Mouse (Mus musculus) heart, adult 2 months (tissue): ENCODE results near the gene Gm10718. TPM values are rescaled to one million over a fixed set of nuclear protein-coding genes. Genes with fewer than 3 reads are reported as not detected.
"Not testable (repeated sequence)": the region's sequence is repeated elsewhere in the genome, so short reads cannot be mapped to it uniquely, and the experiment has no call there.

ENCODE experiments used
- DNase-seq, 2 experiments: peaks; one replicate each; pipeline ENCODE4 v3.0.0; 2021
- H3K27ac ChIP-seq: fragments of 200-600 bp; 2 replicates; pipeline ENCODE4 v1.8.1; 2022
- H3K27me3 ChIP-seq: fragments of 200-500 bp; 2 replicates; pipeline ENCODE4 v1.6.1; 2012; ENCODE audit warnings: mild to moderate bottlenecking, low read length, inconsistent platforms, mixed read lengths; ENCODE audit not compliant: control insufficient read depth, insufficient read depth
- H3K36me3 ChIP-seq: fragments of 200-500 bp; 2 replicates; pipeline ENCODE4 v1.6.1; 2012; ENCODE audit warnings: low read length, inconsistent platforms; ENCODE audit not compliant: control insufficient read depth, insufficient read depth
- H3K4me1 ChIP-seq: fragments of 200-500 bp; 2 replicates; pipeline ENCODE4 v1.6.1; 2011; ENCODE audit warnings: low read length; ENCODE audit not compliant: control insufficient read depth, insufficient read depth
- H3K4me3 ChIP-seq: fragments of 200-600 bp; 2 replicates; pipeline ENCODE4 v1.8.1; 2022
- H3K79me2 ChIP-seq: fragments of 200-500 bp; replicated peaks from 2 replicates; pipeline ENCODE4 v1.6.1; 2012; ENCODE audit warnings: mild to moderate bottlenecking, inconsistent platforms, low read length, moderate library complexity, mixed read lengths; ENCODE audit not compliant: control insufficient read depth, insufficient read depth
- H3K9ac ChIP-seq: fragments of 200-500 bp; 2 replicates; pipeline ENCODE4 v1.6.1; 2012; ENCODE audit warnings: low read depth, mild to moderate bottlenecking, control low read depth, inconsistent platforms, low read length, mixed read lengths
- WGBS: fragments of 180-500 bp; shearing (Covaris S2); methylation state at CpG from one replicate; pipeline ENCODE4 v1.1.7; 2018; 5-methylcytosine and 5-hydroxymethylcytosine counted together
- intact Hi-C: fragments of 180-260 bp; cut with DNase I; formaldehyde crosslinking; loops from one replicate; pipeline ENCODE4 v1.15.1; 2025
- long read RNA-seq: library from polyadenylated mRNA; stranded (forward); transcript quantifications from one replicate; pipeline ENCODE4 v2.0.0, GENCODE M21; 2021
- polyA plus RNA-seq: library from polyadenylated mRNA; depleted of rRNA; stranded (reverse); fragments of >200 nt; gene quantifications from 2 replicates; pipeline ENCODE4 v1.2.3, GENCODE M21; 2012; rRNA removed
- total RNA-seq, 2 experiments: library from RNA; stranded (reverse); gene quantifications; 2 replicates each; pipeline ENCODE4 v1.2.3; 2021

The Gm10718 gene
- under 1 TPM; 0.60 to 0.75 TPM for total RNA-seq
- not detected in 2 replicates for polyA plus RNA-seq
- long read RNA-seq: 0 reads

- H3K36me3 ChIP-seq, H3K27me3 ChIP-seq, H3K4me3 ChIP-seq, H3K4me1 ChIP-seq, H3K79me2 ChIP-seq, DNase-seq, H3K27ac ChIP-seq, intact Hi-C loops, H3K9ac ChIP-seq: not testable (repeated sequence)
- WGBS: 74% methylated on average over 12 of the region's 13 CpGs
These were observed at the start of gene Gm10718 for GRCm38 (mm10) chr9:3023312-3023984. Gene Gm10718, plus strand, starts transcription at chr9:3023547.

DNA sequence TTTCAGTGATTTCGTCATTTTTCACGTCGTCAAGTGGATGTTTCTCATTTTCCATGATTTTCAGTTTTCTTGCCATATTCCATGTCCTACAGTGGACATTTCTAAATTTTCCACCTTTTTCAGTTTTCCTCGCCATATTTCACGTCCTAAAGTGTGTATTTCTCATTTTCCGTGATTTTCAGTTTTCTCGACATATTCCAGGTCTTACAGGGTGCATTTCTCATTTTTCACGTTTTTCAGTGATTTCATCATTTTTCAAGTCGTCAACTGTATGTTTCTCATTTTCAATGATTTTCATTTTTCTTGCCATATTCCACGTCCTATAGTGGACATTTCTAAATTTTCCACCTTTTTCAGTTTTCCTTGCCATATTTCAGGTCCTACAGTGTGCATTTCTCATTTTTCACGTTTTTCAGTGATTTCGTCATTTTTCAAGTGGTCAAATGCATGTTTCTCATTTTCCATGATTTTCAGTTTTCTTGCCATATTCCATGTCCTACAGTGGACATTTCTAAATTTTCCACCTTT lies 22.8 kb upstream of the Gm10718 start, which contains the start of gene Gm10722:
Gm10722 (plus strand) TSS at position 478 of the 528 bp plus-strand sequence.
- 72% methylated on average over 12 of the region's 12 CpGs for WGBS
- H3K27me3 ChIP-seq, H3K4me1 ChIP-seq, H3K36me3 ChIP-seq, H3K4me3 ChIP-seq, H3K9ac ChIP-seq, H3K79me2 ChIP-seq, intact Hi-C loops, H3K27ac ChIP-seq: not testable (repeated sequence)
- DNase-seq: peak in 1 of 2 experiments; percentile 10

GRCm38 (mm10) chr9:3001006-3001405 lies 22.3 kb upstream of the Gm10718 start:
- H3K27ac ChIP-seq, H3K4me1 ChIP-seq, H3K4me3 ChIP-seq, H3K79me2 ChIP-seq, H3K27me3 ChIP-seq, H3K9ac ChIP-seq, intact Hi-C loops, H3K36me3 ChIP-seq: not testable (repeated sequence)
- peak in 1 of 2 experiments; percentile 2 for DNase-seq
- 67% methylated on average over 8 of the region's 8 CpGs for whole genome bisulfite sequencing

GRCm38 (mm10) chr9:3001948-3002659 lies 21.2 kb upstream of the Gm10718 start:
- H3K36me3 ChIP-seq, H3K79me2 ChIP-seq, H3K4me1 ChIP-seq, H3K4me3 ChIP-seq, H3K27ac ChIP-seq, H3K27me3 ChIP-seq, intact Hi-C loops, H3K9ac ChIP-seq: not testable (repeated sequence)
- 67% methylated on average over 9 of the region's 11 CpGs for WGBS
- DNase-seq: peak; percentile 60 to 86

GRCm38 (mm10) chr9:3002794-3003396 lies 20.5 kb upstream of the Gm10718 start, which contains the start of gene Gm11168:
Gene Gm11168, plus strand, starts transcription at chr9:3003346.
- intact Hi-C loops, H3K4me1 ChIP-seq, DNase-seq, H3K9ac ChIP-seq, H3K4me3 ChIP-seq, H3K36me3 ChIP-seq, H3K79me2 ChIP-seq, H3K27me3 ChIP-seq, H3K27ac ChIP-seq: not testable (repeated sequence)
- WGBS: 75% methylated on average over 6 of the region's 14 CpGs

- H3K4me1 ChIP-seq, intact Hi-C loops, H3K9ac ChIP-seq, H3K27ac ChIP-seq, H3K27me3 ChIP-seq, H3K79me2 ChIP-seq, H3K4me3 ChIP-seq, DNase-seq, H3K36me3 ChIP-seq: not testable (repeated sequence)
- 73% methylated on average over 1 of the region's 5 CpGs for WGBS
These were observed 17.2 kb upstream of the Gm10718 start for GRCm38 (mm10) chr9:3006179-3006578.

- H3K36me3 ChIP-seq, H3K4me3 ChIP-seq, H3K79me2 ChIP-seq, intact Hi-C loops, H3K9ac ChIP-seq, H3K4me1 ChIP-seq, H3K27me3 ChIP-seq, H3K27ac ChIP-seq: not testable (repeated sequence)
- DNase-seq: peak; percentile 47 to 78
- WGBS: 73% methylated on average over 8 of the region's 8 CpGs
These were observed 16.7 kb upstream of the Gm10718 start for GRCm38 (mm10) chr9:3006636-3007035.

GRCm38 (mm10) chr9:3007272-3007671 lies 16.1 kb upstream of the Gm10718 start:
- H3K27ac ChIP-seq, H3K27me3 ChIP-seq, intact Hi-C loops, H3K36me3 ChIP-seq, H3K4me1 ChIP-seq, DNase-seq, H3K9ac ChIP-seq, H3K79me2 ChIP-seq, H3K4me3 ChIP-seq: not testable (repeated sequence)
- WGBS: 77% methylated on average over 8 of the region's 9 CpGs

GRCm38 (mm10) chr9:3009331-3009730 lies 14.0 kb upstream of the Gm10718 start:
- H3K4me1 ChIP-seq, H3K27me3 ChIP-seq, H3K79me2 ChIP-seq, intact Hi-C loops, H3K27ac ChIP-seq, H3K9ac ChIP-seq, DNase-seq, H3K4me3 ChIP-seq, H3K36me3 ChIP-seq: not testable (repeated sequence)
- no CpG with 5 or more reads among the region's 5 CpGs for WGBS
